Mouse (Mus musculus): ENCODE results near the gene Map2k4.

Gene Map2k4

DNA sequence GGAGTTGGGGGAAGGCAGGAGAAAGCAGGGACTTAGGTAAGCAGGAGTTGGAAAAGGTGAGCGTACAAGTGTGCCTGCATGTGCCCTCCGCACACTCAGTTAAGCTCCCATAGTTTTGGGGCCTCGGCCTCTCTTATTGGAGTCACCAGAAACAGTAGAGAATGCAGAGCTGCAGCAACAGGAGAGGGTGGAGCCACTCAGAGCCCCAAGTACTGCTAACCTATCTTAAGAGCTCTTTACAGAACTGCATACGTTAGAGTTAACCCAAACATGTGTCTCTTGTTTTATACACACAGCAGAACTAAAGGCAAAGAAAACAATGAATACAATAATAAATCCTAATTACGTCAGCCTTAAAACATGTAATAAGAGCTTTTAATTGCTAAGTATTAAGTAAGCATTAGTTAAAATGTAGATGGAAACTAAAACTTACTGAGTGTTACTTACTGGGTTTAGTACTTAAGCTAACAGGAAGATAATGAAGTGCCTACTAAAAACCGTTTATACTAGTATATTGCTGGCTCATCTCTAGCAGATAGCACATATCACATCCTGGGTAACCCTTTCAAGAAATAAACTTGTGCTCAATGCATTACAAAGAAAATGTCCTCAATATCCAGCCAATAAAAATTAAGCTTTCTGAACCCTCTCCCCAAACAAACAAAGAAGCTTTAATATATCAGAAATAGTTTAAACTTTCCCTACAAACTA, 14.0 kb downstream of the Map2k4 start:
- peak in 1 of 2 experiments; percentile 17 for DNase-seq (ENCODE audit: low spot score in 2 of 2)

DNA sequence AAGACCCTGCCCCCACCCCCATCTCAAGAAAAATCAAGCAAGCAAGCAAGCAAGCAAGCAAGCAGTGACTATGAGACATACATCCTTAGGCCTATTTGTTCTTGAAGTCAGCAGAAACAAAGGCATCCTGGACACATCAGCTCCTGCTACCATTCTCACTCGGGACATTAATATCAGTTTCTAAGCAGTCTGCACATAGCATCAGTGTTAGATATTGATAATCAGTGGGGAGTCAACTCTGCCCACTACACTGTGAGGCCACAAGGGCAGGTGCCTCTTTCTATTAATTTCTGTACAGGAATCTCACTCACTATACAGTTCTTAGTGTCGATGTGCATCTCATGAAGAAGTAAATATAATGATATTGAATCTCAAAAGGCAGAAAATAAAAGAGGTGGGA, 14.6 kb downstream of the Map2k4 start:
- DNase-seq (ENCODE audit: low spot score in 2 of 2) = no peak

DNA sequence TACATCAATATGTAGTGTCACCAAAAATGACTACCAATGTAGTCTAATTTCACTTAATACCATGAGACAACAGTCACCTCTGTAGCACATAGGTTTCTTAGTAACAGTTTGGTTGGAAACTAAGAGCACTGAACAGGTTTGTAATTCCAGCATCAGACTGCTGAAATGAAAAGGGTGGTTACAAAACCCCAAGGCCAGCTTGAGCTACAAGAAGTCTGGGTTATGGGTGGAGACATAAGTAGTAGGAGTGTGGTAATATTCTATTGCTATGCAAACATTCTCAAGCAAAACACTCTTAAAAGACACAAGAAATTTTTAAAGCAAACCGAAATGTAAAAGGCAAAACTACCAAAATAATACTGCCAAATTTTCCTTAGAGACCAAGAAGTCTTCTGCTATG, 16.6 kb downstream of the Map2k4 start:
- DNase-seq (ENCODE audit: low spot score in 2 of 2) = no peak

DNA sequence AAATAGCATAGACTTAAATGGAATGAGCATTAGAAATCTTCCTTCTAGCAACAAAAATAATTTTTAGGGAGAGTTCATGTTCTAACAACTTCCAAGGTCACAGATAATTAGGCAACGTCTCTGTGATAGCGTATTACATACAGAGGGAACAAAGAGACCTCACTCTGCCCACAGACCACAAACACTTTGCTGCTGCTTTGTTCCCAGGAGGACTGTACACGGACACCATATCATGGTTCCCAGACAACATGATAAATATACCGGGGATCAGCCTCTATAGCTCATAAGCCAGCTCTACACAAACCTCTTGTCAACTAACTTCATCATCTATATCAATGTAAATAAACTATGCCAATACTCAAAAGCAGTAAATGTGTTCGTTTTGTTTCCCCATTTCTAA, 18.1 kb downstream of the Map2k4 start:
- no peak for DNase-seq (ENCODE audit: low spot score in 2 of 2)

DNA sequence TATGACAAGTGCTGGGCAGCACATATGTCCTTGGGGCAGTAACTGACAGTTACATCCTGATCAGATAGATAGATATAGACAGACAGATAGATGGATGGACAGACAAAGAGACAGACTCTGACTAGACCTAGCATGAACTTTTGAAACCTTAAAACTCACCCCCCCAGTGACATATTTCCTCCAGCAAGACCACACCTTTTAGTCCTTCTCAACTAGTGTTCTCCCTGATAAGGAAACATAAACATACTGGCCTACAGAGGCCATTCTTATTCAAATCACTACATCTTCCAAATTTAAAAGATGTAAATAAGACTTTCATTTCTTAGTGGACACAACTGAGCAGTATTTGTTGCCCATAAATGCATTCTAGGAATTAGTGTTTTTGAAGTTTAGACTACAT, 19.7 kb downstream of the Map2k4 start:
- no peak for DNase-seq (ENCODE audit: low spot score in 2 of 2)

DNA sequence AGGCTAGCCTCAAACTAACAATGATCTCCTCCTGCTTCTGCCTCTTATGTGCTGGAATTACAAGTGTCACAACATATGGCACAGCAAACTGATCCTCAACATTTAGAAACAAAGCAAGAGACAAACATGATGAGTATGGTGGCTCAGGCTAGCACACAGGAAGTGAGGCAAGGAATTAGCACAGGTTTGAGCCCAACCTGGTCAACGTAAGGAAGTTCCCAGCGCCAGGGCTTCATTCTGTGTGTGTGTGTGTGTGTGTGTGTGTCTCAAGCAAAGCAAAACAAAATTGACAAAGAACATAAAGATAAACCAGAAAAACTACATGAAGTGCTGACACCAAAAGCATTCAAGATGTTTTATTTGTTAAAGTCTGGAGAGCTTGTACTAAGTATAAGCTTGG, 27.2 kb downstream of the Map2k4 start:
- DNase-seq (ENCODE audit: low spot score in 2 of 2) = no peak

DNA sequence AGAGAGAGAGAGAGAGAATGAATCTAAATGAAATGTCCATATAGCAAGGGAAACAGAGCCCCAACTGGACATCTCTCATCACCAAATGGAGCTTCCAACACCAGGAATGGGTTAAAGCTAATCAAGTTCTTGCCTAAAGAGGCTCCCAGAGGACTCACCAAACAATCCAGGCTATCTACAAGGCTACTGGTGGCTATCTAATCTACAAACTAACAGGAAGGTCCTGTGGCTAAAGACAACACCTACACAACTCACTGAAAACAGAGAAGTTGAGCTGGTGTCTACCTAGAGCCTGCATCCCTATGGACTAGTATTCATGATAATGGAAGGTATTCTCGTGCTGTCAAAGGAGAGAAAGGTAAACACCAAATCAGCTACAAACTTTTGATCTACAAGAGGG, 28.7 kb downstream of the Map2k4 start:
- no peak for DNase-seq (ENCODE audit: low spot score in 2 of 2)

DNA sequence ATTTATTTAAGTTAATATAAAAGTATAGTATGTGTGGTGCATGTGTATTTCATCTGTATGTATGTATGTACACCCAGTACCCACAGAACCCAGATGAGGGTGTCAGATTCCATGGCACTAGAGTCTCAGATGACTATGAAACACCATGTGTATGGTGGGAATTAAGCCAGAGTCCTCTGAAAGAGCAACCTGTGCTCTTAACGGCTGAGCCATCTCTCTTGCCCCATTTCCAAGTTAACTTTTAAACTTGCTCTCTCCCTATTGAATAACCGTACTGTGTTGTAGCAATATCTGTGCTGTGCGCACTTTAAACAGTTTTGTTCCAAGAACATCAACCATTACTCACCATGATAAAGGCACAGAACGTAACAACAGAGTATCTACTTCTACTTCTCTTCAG, 33.9 kb downstream of the Map2k4 start:
- no peak for DNase-seq (ENCODE audit: low spot score in 2 of 2)

DNA sequence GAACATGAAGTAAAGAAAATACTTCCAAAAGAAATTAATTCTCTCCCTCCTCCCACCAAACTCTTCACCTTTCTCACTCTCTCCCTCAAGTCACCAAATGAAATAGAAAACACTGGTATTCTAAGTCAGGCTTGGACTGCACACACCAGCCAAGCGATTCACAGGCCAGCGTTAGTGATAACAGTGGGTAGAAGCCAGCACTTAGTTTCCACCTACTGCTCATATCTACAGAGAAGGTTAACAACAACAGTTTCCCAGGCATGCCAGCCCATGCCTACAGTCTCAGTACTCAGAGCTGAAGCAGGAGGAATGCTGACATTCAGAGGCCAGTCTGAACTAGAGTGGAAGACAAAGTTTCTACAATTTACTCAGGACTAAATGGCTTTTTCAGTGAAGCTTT, 34.5 kb downstream of the Map2k4 start:
- no peak for DNase-seq (ENCODE audit: low spot score in 2 of 2)

DNA sequence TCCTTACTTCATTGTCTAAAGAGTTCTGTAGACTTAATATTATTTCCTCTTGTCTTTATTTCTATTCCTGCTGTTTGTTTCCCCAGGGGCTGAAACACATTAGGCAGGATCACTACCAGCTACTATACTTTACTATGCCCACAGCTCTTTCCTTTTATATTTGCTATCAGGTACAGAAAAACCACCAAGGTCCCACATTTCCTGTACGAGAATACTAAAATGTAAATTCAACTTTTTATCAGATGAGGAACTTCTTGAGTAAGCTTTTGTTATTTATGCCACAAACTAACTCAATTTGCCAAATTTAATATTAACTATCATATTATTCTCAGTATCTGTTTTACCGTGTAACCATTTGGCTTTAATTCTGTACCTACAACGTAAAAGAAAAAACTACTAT, 37.6 kb downstream of the Map2k4 start:
- DNase-seq (ENCODE audit: low spot score in 2 of 2) = no peak

DNA sequence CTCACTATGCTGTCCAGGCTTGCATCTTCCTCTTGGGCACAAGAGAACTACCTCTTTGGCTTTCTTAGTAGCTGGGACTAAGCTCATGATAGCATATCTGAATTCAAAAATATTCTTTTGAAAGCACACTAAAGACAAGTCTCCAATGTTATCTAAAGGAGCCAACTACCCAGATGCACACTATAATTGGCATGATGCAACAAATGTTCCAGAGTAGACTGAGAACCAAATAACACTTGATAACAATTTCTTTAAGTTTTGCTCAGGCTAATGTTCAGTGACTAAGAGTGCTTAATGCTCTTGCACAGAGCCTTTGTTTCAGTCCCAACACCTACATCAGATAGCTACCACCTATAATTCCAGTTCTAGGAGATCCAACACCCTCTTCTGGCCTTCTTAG, 40.7 kb downstream of the Map2k4 start:
- DNase-seq (ENCODE audit: low spot score in 2 of 2) = no peak

DNA sequence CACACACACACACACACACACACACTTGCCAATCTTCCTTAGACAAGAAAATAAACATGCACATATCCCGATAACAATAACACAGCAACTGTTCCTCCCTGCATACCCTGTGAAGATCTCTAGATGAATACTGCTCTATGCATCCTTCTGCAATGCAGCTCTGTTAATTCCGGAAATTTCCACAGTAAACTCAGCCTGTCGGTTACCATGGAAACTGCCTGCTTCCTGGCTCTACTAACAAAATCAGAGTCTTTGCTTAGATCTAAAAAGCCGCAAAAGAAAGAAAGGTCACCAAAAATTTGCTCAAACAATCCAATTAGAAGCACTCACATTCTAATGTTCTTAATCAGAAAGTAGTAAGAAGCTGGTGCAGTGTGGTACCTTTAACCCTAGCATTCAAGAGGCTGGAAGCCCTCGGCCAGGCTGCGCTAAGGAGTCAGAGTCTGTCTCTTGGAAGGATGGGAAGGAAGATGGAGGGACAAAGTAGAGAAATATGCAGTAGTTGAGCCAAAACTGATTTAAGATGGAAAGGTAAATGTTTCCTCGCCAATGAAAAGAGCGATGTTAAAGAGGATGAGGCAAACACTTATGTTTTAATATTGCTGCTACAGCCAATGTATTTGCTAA, 42.3 kb downstream of the Map2k4 start:
- no peak for DNase-seq (ENCODE audit: low spot score in 2 of 2)

DNA sequence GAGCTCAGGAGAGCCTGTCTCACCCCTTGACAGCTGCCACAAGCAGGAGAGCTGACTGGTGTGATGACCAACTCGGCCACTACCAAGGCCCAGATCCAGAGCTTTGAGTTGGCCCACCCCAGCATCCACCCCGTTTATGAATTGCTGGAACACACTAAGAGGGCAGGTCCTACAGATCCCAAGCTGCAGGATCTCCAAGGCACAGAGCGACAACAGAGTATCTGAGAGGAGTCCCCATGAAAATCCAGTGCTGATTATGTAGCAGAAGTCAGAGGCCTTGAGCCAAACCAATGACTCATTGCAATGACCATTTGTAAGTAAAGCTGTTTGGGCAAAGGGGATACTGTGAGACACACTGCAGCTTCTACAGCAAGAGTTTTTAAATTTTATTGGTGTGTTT, 44.2 kb downstream of the Map2k4 start:
- no peak for DNase-seq (ENCODE audit: low spot score in 2 of 2)

DNA sequence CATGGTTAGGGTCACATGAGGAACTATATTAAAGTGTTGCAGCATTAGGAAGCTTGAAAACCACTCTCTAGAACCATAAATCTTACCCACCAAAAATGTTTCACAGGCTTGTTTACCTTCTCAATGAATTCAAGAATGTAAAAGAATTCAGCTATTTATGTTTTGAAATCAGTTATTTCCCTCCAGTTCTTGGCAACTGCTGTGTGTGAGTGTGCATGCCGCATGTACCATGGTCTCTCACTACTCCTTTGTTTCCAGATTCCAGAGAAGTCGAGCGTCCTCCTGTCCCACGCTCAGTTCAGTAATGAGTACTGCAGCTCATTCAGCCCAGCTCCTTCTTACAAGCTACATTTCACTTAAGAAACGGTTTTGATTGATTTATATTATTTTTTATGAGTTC, 47.3 kb downstream of the Map2k4 start:
- no peak for DNase-seq (ENCODE audit: low spot score in 2 of 2)

DNA sequence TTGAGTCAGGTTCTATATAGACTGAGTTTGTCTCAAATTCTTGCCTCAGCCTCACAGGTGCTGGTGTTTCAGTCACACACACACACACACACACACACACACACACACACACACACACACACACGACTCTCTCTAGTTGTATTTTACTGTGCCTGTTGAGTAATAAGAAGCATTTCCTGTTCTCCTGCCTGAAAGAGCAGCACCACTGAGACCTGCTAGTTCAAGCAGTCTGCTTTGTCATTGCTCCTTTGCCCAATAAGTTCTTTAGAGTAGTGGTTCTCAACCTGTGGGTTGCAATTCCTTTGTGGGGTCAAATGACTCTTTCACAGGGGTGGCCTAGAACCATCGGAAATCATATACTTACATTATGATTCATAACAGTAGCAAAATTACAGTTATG, 47.7 kb downstream of the Map2k4 start:
- no peak for DNase-seq (ENCODE audit: low spot score in 2 of 2)

DNA sequence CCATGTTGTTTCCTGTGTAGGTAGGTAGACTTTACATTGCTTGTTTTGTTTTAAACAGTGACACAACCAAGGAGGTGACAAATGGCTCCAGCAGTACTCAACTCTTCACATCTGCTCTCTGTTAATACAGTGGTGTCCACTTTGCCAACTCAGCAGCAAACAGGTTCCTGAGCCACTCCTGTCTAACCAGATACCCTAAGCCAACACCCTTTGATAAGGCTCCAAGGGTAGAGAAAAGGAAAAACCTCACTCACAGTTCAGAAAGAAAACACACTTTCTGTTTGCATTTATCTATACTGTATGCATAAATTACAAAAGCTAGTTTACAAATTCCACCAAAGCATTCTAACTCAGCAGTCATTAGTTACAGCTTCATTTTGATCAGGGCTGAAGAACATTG, 48.2 kb downstream of the Map2k4 start:
- DNase-seq (ENCODE audit: low spot score in 2 of 2) = no peak

DNA sequence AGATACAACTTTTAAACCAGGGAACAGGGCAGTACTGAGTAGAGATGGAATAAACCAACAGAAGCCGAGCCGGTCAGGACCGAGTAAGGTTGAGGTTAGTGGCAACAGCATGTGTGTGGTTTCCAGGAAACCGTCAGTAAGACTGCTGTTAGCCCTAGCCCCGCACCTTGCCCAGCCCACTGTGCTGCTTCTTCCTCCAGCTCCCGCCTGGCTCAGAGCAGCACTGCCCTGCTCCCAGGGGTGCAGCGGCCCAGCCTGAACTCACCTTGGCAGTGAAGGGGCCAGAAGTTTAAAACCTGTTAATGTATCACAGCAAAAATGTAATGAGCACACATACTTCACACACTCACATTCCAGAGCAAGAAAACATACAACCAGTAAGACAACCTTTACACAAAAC, 53.4 kb downstream of the Map2k4 start:
- DNase-seq (ENCODE audit: low spot score in 2 of 2) = no peak

DNA sequence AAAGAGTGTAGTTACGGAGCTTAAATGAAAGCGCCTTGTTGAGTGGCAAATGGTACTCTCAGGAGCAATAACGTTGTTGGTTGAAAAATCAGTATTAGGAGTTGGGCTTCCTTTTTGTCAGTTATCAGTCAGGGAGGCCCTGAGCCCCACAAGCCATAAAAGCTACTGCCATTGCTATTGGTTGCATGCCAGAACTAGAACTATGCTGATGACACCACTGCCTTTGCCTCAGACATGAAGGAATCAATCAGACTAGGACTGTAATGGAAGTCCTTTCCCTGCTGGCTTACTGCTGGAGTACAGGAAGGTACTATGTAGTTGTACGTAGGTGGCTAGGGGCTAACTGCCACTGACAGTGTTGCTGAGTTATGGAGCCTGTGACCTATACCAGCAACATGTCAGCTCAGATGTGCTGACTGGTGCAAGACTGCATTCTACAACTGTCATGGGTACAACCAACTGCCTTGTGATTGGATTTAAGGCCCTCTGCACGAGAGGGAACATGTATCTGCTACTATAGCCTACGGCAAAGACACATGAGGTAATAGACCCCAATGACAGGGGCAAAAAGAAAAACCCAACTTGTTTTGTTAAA, 58.4 kb downstream of the Map2k4 start:
- DNase-seq (ENCODE audit: low spot score in 2 of 2) = no peak

DNA sequence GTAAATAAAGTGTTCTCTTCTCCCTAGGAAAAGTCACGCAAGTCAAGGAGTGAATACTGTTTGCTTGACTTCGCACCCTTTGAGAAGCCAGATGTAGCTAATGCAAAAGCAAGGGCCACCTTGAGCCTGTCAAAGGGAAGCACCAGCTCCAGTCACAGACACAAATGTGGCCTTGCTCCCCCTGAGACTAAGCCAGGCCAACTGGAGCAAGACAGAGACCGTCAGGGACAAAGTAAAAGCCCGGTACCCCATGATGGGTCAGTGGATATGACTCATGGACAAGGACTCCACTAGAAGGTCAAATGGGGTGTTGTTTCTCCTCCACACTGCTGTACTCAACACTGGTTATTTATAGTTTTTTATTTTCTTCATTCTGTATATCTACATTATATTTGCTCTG, 59.2 kb downstream of the Map2k4 start:
- no peak for DNase-seq (ENCODE audit: low spot score in 2 of 2)

DNA sequence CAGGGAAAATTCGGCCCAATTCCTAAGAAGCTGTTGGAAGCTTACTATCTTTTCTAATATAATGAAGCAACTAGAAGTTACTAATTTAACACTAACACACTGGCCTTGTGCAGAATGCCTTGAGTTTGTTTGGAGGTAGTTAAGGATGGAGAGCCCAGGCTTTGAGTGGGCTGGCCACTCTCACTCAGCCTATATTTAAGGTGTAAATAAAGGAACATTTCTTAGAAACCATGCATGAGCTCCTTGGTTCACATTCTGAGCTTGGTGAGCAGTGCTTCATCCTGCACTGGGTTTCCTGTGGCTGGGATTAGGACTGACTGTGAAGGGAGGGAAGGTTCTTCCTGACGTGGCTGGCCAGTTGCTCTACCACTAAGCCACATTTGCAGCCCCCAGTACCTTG, 64.4 kb downstream of the Map2k4 start:
- no peak for DNase-seq (ENCODE audit: low spot score in 2 of 2)

DNA sequence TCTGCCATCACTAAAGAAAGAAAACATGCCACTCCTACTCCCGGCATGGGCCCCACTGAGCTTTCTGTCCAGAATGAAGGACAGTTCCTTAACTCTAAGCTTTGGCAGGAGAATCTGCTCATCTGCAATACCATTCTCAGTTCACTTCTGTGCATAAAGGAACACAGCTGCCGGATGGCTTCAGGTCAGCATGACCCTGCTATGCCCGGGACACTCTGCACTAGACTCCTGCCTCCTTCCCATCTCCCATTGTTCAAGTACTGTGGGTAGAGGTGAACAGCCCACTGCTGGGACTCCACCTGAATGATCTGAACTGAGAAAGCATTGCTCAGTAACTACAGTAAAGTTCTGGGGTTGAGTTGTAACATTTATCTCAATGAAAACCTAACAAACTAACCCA, 66.5 kb downstream of the Map2k4 start:
- DNase-seq (ENCODE audit: low spot score in 2 of 2) = no peak

DNA sequence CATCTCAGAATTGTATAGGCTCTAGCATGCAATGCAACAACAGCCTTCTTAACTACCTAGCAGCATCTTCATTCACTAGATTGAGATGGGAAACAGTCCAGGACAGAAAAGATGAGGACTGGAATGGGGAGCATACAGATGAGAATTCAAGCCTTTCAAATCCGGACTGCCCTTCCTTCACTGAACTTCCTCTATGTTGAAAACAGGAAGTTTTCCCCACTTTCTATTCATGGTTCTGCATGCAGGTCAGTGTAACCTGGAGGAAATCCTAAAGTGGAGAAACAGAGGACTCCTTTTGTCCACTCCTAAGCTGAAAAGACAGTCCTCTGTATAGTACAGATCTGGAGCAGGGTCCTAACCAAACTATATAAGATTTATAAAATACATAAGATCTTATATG, 68.1 kb downstream of the Map2k4 start:
- no peak for DNase-seq (ENCODE audit: low spot score in 2 of 2)

DNA sequence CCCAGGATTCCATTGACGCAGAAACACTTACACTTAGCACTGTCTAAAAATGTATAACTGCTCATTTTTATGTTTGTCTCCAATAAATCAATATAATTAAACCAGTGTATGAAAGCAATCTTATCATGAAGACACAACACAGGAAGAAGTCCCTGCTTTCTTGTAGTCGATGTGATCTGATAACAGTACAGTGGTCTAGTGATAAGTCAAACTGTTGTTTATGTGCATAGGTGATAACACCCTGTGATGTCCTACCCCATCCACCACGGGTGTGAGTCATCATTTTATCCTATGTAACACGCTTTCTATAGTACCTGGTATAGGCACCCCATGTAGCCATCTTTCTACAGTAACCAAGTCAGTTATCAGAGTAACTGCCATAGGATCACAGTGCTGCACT, 74.3 kb downstream of the Map2k4 start:
- DNase-seq (ENCODE audit: low spot score in 2 of 2) = no peak
